Mouse (Mus musculus) lung, postnatal 14 days (tissue): ENCODE measurements at regions not wholly inside any gene's neighbourhood (a gene's known extent, or its start where the extent isn't known, plus 50 kb on each side); places are given as distances from the start of the nearest gene placed in this dataset.

Experiments
- DNase-seq: peaks from one replicate; pipeline ENCODE4 v3.0.0; 2021

DNA sequence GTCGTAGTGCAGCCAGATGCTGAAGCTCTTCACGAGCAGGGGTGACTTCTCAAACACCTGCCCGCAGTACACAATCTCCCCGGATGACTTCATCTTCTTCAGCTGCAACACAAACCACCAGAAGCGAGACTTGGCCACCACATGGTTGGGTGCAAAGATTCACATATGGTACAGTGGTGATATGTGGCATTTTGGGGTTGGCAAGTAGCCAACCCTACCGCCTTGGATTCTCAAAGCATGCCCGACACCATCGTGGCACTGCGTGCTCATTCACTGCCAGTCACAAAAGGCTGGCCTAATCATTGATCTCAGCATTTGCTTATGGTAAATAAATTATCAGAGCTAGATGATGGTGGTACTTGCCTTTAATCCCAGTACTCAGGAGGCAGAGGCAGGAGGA is 173.4 kb downstream of the Zfp36l1 start:
- no peak for DNase-seq

DNA sequence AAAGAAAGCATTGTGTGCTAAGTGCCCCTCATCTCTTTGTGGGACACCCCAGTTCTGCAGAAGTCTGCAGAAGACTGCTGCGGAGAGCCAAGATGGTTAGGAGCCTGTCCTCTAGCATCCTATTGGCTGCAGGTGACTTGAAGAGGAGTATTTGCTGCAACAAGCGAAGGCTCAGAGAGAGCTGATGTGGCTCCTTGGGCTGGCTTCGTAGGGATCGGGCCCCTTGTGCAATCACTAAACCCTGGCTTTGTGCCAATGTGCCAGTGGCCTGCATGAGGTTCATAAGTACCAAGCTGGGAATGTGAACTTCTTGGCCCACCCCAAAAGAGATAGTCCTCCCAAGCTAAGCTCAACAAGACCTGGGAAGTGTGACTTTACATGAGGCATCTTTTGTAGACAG is 174.9 kb downstream of the Zfp36l1 start:
- peak; percentile 55 for DNase-seq

DNA sequence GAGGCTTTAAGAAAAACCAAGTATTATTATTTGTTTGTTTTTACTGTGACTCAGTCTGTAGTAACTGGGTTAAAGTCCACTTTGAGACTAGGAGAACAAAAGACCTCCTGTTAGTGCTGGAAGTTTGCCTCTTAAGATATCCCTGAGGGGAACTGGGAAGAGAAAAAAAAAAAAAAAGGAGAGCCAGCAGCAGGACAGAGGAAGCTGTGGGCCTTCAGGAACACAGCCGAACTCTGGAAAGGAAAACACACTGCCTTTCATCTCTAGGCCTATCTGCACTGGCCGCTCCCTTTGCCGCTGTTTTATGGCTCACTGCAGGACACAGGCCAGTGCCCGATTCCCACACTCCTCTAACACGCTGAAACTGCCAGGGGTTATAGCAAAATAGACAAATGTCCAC is 176.1 kb downstream of the Zfp36l1 start:
- no peak for DNase-seq

DNA sequence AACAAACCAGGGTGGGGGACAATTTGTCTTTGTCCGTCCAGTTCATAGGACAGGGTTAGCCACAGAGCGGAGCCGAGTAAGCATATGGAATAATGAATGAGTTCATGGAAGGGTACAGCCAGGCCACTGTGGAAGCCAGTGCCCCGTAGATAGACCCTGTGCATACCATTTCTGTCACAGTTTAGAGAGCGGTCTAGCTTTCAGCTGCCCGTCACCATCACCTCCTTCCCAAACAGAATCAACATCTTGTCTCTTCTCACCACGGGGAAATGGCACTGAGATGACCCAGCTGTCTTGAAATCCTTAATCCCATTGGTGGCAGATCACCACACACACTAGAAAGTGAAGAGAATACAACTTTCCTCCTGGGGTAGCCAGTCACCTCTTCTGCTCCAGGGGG is 178.7 kb downstream of the Zfp36l1 start:
- DNase-seq: peak; percentile 60

DNA sequence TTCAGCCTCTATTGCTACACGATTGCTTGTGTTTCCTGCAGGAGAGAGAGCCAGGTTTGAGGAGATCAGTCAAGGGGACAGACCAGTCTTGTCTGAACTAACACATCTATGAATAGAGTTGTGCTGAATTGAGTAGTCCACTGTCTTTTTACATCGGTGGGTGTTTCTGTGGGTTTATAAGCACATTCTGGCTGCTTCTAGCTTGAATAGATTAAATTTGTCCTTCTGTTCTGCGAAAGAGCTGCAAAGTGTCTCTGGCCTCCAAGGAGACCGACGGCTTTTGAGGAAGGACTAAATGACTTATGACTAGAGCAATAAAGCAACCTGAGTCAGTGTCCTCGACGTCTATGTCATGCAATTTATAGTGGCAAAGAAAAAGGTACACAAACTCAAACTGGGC is 179.9 kb downstream of the Zfp36l1 start:
- DNase-seq: no peak

DNA sequence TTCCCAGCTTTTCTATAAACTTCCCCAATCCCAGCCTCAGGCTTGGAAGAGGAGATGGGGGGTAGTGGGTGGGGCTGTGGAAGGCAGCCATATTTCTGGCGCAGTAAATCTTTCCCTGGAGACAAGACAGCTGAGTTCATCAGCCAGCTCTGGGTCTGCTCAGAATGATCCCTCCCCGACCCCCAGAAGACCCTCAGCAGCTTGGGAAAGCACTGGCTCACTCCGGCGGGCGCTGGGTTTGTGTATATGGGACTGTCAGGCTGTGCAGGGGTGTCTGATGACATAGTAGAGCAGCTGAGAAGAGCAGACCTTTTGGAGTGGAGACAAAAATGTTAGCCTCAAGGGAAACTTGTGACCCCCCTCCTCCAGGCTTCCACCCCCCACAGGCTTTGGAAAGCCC is 181.4 kb downstream of the Zfp36l1 start:
- DNase-seq: no peak

DNA sequence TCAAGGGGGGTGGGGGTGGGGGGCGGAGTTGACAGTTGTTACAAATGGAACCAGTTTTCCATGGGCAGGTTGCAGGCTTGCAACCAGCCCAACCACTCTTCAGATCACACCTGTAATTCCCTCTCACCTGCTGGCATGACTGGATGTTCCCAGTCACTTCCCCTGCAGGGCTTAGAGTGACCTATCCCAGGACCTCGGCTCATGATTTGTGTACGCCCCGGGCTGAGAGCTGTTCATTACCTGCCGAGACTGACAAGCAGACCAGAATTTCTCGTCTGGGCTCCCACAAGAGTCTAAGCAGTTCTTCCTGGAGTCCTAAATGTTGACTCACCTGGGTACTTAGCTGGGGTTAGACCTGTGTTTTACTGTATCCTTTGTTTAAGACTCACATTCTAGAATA is 183.0 kb downstream of the Zfp36l1 start:
- no peak for DNase-seq

DNA sequence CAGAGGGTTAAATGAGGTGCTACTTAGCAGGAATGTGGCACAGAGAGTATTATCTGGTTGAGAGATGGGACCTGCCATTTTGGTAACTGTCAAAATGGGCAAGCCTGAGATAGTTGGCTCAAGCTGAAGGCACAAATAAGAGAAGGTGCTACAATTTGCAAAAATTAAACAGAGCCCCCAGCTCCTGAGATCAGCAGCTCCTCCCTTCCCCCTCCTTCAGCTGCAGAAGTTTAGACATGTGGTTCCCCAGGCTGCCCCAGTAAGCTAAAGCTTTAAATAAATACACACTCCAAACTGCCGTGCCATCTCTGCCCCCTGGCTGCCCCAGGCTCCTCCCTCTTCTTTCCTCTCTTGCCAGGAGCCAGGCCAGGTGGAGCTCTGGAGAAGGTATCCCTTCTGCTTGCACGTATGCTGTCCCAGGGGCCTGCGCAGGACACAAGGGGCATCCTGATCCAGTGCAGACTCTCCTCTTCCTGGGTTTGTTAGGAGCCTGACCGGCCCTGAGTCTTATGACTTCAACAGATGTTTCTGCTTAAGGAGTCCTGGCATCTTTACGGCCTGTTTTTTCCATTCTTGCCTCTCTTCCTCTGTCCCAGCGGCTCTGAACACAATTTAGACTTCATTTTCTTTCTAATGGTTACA is 184.0 kb downstream of the Zfp36l1 start:
- DNase-seq: no peak

DNA sequence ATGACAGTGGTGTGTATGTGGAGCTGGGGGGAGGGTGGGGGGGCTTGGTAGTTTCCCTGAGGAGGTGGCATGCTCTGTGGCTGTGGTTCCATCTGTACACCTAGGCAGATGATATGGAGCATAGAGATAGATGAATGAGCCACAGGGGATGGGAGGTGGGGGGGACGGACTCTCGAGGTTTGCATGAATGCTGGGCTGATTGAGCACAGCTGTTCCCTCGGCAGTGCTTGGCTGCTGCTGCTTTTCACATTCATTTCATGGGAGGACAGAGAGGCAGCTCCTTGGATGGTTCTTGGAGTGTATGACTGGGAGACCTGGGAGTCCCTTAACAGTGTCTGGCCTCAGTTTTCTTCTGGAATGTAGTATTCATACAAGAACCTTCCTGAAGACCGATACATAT is 184.5 kb downstream of the Zfp36l1 start:
- no peak for DNase-seq

DNA sequence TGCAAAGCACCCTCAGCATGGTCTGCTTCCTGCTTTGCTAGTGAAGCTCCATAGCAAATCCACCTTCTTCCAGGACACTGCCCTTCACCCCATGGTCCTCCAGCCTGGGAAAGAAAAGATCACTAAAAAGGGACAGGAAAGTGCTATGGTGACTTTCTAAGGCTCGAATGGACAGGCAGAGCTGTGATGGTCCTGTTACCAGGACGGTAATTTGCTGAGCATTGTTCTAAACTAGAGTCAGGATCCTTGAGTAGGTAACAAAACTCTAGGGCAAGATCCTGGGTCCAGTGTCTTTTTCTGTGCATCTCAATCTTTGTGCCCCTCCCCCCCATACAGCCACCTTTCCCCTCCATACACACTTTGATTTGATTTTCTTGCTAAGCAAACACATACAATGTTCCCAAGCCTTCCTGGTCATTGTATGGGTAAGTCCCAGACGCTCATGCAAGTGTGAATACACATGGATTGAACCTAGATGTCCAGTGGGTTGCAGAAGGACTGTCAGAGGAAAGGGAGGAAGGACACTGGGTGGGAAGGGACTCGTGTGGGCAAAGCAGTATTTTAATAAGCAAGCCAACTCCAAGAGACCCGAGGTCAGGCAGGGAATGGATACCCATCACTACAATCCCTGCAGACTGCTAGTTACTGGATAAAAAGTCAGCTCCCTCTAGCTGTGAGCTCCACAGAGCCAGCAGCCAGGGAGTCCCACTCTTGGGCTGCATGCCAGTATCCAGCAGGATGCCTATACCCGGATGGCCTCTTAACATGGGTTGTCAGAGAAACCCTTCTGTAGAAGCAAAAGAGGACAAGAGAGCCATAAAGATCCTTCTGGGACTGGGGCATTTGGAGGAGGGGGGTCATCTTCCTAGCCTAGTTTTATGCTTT is 186.9 kb downstream of the Zfp36l1 start:
- peak; percentile 72 for DNase-seq

DNA sequence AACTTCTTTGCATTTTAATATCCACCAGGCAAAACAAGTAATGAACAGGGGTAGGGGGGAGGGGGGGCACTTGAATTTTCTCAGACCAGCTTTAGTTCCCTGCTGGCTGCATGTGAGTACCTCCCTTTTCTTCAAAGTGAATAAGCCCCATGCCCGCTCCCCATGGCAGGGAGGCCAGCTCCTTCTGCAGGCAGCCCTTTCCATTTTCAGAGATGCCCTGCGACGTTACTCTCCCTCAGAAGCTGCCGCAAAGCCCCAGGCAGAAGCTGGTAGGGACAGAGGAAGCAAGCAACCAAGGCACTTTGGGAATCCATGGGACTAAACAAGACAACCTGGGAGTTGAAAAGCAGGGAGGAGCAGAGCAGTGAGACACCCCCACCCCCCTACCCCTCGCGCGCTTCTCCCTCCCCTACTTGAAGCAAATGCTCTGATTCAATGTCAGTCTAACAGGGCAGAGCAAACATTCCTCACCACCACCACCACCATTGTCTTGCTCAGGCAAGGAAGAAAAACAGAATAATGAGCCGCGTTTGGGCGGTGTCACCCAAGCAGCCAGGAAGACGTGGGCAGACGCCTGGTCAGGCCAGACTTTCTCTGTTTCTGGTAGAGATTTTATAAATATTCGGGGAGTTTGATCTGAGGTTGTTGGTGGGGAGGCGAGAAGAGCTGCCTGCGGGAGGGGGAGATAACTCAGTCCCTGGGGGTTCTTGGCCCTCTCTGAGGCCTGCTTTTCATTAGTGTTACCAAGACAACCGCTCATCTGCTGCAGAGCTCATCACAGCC is 187.7 kb downstream of the Zfp36l1 start:
- no peak for DNase-seq

DNA sequence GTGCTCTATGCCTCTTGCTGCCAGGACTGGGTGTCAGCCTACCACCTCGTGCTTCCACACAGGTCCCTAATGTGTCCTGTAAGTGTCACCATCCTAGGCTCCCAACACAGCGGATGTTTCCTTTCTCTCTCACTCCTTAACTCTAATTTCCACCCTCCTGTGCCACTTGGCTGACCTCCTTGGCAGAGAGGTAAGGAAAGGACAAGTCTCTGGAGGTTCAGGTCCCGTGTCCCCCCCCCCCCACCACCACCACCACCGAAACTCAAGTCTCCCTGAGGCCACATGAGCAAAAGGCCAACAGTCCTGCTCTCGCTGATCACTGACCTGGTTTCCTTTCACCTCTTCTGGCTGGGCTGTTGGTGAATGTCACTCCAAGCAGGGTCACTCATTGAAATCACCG is 189.0 kb downstream of the Zfp36l1 start:
- DNase-seq: no peak

DNA sequence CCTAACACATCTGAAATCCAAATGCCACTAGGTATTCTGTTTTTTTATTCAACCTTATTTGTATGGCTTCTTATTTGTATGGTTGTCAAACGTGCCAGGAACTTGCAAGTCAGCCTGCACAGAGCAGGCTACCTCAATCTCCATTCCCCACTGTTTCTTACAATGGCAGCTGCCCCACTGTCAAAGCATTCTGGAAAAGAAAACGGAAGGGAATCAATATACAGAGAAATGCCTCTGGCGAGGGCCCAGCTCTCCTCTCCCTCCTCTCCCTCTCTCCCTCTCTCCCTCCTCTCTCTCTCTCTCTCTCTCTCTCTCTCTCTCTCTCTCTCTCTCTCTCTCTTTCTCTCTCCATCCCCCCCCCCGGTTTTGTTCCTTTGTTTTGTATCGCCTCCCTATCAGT is 191.0 kb downstream of the Zfp36l1 start:
- no peak for DNase-seq

DNA sequence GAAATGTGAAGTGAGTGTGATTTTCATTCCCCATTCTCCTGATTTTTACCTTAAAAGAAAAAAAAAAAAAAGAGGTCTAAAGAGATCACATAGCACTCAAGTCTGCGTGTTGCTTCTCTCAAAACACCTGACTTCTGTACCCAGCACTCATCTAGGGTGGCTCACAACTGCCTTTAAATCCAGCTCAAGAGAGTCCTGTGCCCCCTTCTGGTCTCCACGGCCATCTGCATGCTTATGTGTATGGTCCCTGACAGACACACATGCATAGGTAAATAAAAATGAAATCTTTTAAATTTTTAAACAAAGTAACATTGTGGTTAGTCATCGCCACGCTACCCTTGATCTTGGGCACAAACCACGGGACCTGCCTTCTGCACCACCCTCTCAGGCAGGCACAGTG is 193.8 kb downstream of the Zfp36l1 start:
- no peak for DNase-seq

DNA sequence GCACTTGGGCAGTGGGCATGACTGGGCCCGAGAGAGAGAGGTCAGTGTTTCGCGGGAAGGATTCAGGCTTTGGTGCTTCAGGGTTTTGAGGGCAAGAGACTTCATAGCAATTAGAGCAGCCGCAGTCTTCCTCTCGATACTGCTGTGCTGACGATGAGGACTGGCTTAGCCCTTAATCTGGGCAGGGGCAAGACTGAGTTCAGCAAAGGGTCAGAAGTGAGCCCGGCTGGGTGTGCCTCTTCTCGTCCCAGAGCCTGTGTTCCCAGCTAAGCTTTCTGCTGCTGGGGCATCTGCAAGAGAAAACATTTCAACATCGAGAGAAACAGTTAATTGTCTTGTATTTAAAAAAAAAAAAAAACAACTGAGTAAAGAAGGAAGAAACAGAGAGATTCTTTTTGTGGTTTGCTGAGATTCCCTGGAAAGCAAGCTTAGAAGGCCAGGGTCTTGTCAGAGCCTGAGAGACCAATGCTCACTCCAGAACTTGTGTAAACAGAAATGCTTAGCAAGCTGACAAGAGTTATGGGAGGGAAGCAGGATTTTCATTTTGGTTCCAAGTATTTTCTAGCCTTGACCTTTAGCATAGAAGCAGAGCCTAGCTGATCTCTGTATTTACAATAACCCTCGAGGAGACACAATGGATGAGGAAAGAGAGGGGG is 195.1 kb downstream of the Zfp36l1 start:
- DNase-seq: no peak

DNA sequence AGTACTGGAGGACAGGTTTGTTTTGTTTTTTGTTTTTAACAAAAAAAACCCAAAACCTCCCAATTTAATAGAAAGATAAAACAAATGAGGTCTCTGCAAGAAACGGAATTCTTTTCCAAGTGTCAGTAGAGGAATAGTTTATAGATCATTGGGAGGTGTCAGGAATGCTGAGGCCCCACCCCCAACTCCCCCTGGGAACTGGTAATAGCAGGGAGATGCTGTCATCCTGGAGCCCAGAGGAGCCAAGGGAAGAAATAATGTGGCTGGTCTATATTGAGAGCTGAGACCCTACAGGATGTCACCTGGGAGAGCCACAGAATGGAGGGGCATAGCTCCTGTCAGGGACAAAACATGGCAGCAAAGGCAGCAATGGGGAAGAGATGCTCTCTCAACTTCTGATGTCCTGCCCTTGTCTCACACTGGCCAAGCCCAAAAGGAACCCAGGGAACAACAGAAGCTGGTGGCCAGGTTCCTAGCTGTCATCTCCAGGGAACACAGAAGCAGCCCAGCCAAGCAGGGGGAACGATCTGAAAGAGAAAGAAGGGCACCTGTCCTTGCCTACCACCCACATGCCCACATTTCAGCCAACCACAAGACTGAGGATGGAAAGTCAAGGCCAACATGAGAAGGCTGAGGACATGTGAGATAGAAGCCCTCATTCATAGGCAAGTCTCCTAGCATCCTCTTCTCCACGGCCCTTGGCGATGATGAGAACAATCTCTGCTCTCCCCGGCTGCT is 195.7 kb downstream of the Zfp36l1 start:
- no peak for DNase-seq

DNA sequence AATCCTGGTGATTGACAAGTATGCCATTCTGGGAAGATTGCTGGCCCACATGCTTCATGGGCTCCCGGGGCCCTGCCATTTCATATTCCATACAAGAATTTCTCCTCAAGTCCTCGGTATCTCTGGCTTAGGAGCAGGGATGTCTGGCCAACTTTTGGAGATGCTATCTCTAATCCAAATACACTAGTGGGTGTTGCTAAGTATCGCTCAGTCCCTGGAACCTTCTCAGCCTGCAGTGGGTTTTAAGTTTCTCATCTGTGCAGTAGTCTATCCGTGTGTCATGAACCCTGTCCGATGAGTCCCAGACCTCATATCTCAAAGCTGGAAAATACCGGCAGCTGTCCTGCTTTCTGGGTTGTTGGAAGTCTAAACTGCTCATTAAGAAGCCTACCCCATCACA is 198.9 kb downstream of the Zfp36l1 start:
- no peak for DNase-seq

DNA sequence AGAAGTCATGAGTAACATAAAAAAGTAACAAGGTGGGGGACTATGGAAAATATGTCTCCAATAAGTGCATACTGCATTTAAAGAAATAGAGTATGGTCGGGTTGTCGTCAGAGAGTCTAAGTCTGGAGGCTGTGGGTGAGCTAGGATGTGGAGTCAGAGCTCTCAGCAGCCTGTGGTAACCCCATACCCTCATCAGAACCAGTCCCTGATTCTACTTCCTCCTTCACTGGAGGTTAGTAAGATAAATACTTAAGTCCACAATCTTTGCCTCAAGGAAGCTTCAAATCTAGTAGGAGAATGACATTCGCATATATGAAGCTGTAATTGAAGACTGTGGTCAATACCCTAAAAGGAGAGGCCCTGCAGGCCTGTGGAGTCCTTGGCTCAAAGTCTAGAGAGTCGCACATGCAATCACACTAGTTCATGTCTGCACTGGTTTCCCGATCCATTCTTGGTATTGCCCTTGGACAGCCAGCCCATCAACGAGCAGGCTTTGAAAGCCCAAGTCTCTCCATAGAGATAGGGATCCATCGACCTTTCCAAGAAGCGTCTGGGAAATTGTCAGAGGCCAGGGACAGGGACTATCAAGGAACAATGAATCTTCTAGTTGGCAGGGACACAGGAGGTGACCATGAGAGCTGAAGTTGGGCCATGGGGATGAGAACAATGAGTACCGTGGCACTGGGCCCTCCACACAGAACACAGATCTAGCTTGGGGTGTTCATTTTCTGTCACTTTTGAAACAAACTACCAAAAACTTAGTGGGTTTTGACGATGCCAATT is 200.3 kb downstream of the Zfp36l1 start:
- no peak for DNase-seq

DNA sequence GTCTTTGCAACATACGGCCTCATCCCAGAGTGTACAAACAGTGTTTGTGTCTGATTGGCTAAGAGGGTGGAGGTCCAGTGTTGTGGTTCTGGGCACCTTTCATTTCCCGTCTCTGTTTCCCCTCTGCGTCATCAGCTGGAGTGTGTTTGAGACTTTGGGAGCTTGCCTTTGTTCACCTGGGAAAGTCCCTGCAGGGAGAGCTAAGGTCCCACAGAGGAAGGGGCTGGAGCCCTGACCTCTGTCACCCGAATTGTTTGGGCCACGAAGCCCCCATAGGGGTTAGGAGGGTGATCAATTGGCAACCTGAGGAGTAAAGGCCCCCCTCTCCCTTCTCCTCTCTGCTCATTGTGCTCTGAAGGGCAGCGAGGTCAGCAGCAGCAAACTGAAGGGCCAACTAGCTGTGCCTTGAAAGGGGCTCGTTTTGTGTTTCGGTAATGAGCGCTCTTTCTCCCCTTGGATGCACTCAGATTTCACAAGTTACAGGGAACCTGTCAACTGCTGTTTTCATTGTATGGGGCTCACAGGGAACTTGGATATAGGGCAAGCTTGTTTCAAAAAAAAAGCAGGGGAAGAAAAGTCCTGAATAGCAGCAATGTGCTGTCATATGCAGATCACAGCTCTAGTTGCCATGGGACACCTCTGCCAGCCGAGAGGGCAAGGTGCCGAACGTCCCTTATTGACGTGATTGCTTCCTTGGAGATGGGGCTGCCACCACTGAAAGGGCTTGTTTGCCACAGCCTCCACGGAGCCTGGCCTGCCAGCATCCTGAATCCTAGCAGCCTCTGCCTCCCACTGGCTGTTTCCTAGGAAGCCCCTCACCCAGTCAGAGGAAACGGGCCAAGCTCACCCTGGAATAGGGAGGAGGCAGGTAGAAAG is 201.7 kb downstream of the Zfp36l1 start:
- no peak for DNase-seq

DNA sequence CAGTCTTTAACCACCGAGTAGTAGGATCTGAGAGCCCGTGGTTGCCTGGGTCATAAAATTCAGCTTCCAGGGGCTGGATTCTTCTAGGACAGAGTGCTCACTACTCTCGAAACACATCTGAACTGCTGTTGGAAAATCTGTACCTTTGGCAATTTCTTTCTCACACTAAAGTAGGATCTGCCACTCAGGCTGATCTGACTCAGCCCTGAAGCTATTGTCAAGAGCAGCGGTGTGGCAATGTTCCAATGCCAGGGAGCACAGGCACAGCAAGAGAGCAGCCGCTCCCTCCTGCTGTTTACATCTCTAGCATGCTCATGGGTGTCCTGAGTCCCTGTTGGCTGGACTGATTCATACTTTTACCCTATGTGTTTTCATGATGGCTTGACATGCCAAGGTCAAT is 205.2 kb downstream of the Zfp36l1 start:
- peak; percentile 88 for DNase-seq
